ENCODE assay signal across 8 mouse cellular contexts in genomic region chr19:53105374-53106090, GRCm38 (mm10). TPM values are rescaled to one million over a fixed set of nuclear protein-coding genes. Genes with fewer than 3 reads are reported as not detected.
DNase-seq lines count a peak whose midpoint lies in the region; ATAC-seq and TF ChIP-seq lines count a peak whose summit lies in the region.

No protein-coding gene starts in this region.

- peaks cover 16% of the 10 kb centered on the region for H3K4me1 ChIP-seq in hindbrain, embryonic 10.5 days (replicated peaks)
- H3K4me1 ChIP-seq in hindbrain, embryonic 13.5 days (replicated peaks) = peaks cover 4% of the 10 kb centered on the region
- peaks cover 6% of the 10 kb centered on the region; the same call in 1 of the 2 replicates for H3K4me1 ChIP-seq in heart, postnatal 0 days (ENCODE audit: control insufficient read depth, insufficient read depth)
- peaks cover 13% of the 10 kb centered on the region for H3K4me1 ChIP-seq in limb, embryonic 13.5 days

- 0 out of 2 replicates have a peak overlapping the region, but pooled peaks have one; percentile 18 for H3K4me3 ChIP-seq in hindbrain, embryonic 10.5 days
- no peak overlapping the region for H3K4me3 ChIP-seq in hindbrain, embryonic 13.5 days
- peak overlapping the region; percentile 1; the same call in 1 of the 2 replicates for H3K4me3 ChIP-seq in heart, postnatal 0 days (ENCODE audit: low read depth, low read length)
- H3K4me3 ChIP-seq in limb, embryonic 13.5 days = no peak overlapping the region

- no peak for ATAC-seq in hindbrain, embryonic 13.5 days (ENCODE audit: low FRiP score)
- peak; percentile 67 for ATAC-seq in heart, postnatal 0 days (ENCODE audit: insufficient read depth, low read depth)
- peak; percentile 48; the same call in 1 of the 2 replicates for ATAC-seq in limb, embryonic 13.5 days (ENCODE audit: low FRiP score, low read depth)
- no peak for ATAC-seq in megakaryocyte-erythroid progenitor cell, adult 5-6 weeks (replicated peaks; ENCODE audit: low FRiP score, low TSS enrichment, poor library complexity, severe bottlenecking)

- WGBS in hindbrain, embryonic 10.5 days = 50% methylated on average over 26 of the region's 26 CpGs
- WGBS in hindbrain, embryonic 13.5 days = 50% methylated on average over 26 of the region's 26 CpGs
- 46% methylated on average over 26 of the region's 26 CpGs for WGBS in heart, postnatal 0 days
- 50% methylated on average over 26 of the region's 26 CpGs for WGBS in limb, embryonic 13.5 days

- peak; percentile 73 for DNase-seq in hindbrain, embryonic 10.5 days (ENCODE audit: low spot score)
- peak; percentile 89 for DNase-seq in embryo, embryonic 10 days (ENCODE audit: low spot score)
- DNase-seq in heart, postnatal 0 days (ENCODE audit: low spot score) = peak; percentile 68
- DNase-seq in ovary, postnatal 14 days (ENCODE audit: low spot score) = peak; percentile 62
- DNase-seq in cerebellum, adult 9-11 months = no peak

- no peak for TF ChIP-seq CTCF in heart, postnatal 0 days (IDR thresholded peaks at IDR 0.05; ENCODE audit: low read depth)

- no peak overlapping the region for H3K9ac ChIP-seq in hindbrain, embryonic 13.5 days
- H3K9ac ChIP-seq in heart, postnatal 0 days (replicated peaks; ENCODE audit: low read depth, low read length) = no peak overlapping the region
- no peak overlapping the region for H3K9ac ChIP-seq in limb, embryonic 13.5 days

- TF ChIP-seq EP300 in heart, postnatal 0 days (IDR thresholded peaks at IDR 0.05; ENCODE audit: low read depth) = no peak

- no peaks in the 10 kb centered on the region for H3K27me3 ChIP-seq in hindbrain, embryonic 10.5 days (ENCODE audit: insufficient read depth, poor library complexity, severe bottlenecking)
- H3K27me3 ChIP-seq in hindbrain, embryonic 13.5 days = no peaks in the 10 kb centered on the region
- no peaks in the 10 kb centered on the region for H3K27me3 ChIP-seq in heart, postnatal 0 days (ENCODE audit: control insufficient read depth, insufficient read depth, low read length)
- no peaks in the 10 kb centered on the region for H3K27me3 ChIP-seq in limb, embryonic 13.5 days

- no peak overlapping the region for H3K4me2 ChIP-seq in hindbrain, embryonic 13.5 days
- H3K4me2 ChIP-seq in heart, postnatal 0 days (ENCODE audit: low read depth, low read length) = peak overlapping the region; percentile 22; the same call in 1 of the 2 replicates
- peak overlapping the region; percentile 35; the same call in 1 of the 2 replicates for H3K4me2 ChIP-seq in limb, embryonic 13.5 days (replicated peaks)

- H3K27ac ChIP-seq in hindbrain, embryonic 10.5 days = peak overlapping the region; percentile 66; the same call in 1 of the 2 replicates
- H3K27ac ChIP-seq in hindbrain, embryonic 13.5 days = no peak overlapping the region
- no peak overlapping the region for H3K27ac ChIP-seq in heart, postnatal 0 days (ENCODE audit: low read depth)
- no peak overlapping the region for H3K27ac ChIP-seq in limb, embryonic 13.5 days

- no peaks in the 10 kb centered on the region for H3K9me3 ChIP-seq in hindbrain, embryonic 10.5 days
- H3K9me3 ChIP-seq in hindbrain, embryonic 13.5 days = no peaks in the 10 kb centered on the region
- no peaks in the 10 kb centered on the region for H3K9me3 ChIP-seq in heart, postnatal 0 days (replicated peaks; ENCODE audit: control insufficient read depth, low read length)
- no peaks in the 10 kb centered on the region for H3K9me3 ChIP-seq in limb, embryonic 13.5 days

- H3K36me3 ChIP-seq in hindbrain, embryonic 10.5 days = no peaks in the 10 kb centered on the region
- H3K36me3 ChIP-seq in hindbrain, embryonic 13.5 days = no peaks in the 10 kb centered on the region
- no peaks in the 10 kb centered on the region for H3K36me3 ChIP-seq in heart, postnatal 0 days (replicated peaks; ENCODE audit: control insufficient read depth, insufficient read depth, low read length)
- H3K36me3 ChIP-seq in limb, embryonic 13.5 days = no peaks in the 10 kb centered on the region

RNA-seq across cellular contexts. Expression of gene Add3, which starts 34.7 kb away (rescaled TPM):
- polyA plus RNA-seq in hindbrain, embryonic 10.5 days (2016; fragmentation: Nextera tagmentation; extraction: Ambion mirVana) = 45.9 and 56.5 TPM in 2 replicates
- 35.8 and 35.9 TPM in 2 replicates for polyA plus RNA-seq in hindbrain, embryonic 13.5 days (2015; fragmentation: Nextera tagmentation; extraction: Ambion mirVana)
- total RNA-seq in heart, postnatal 0 days (2014; rRNA removed; ENCODE audit: low replicate concordance) = 62.1 and 78.8 TPM in 2 replicates
- 81.2 and 82.9 TPM in 2 replicates for polyA plus RNA-seq in heart, postnatal 0 days (2015; fragmentation: Nextera tagmentation; extraction: Ambion mirVana)
- 93.1 and 97.6 TPM in 2 replicates for polyA plus RNA-seq in limb, embryonic 13.5 days (2015; fragmentation: Nextera tagmentation; extraction: Ambion mirVana)
- 21.4 and 29.3 TPM in 2 replicates for total RNA-seq in megakaryocyte-erythroid progenitor cell, adult 5-6 weeks (2014; fragmentation: Nextera tagmentation)
- 37.2 and 52.9 TPM in 2 replicates for total RNA-seq in megakaryocyte-erythroid progenitor cell, adult 5-6 weeks (2017)

Comparison
In these comparisons a context has a peak if more than half of its experiments do, and no peak if none do; other contexts are left out.
1. H3K4me3 ChIP-seq: peak in hindbrain, embryonic 10.5 days (single experiment) and heart, postnatal 0 days (single experiment); none in hindbrain, embryonic 13.5 days (single experiment) and limb, embryonic 13.5 days (single experiment).
2. ATAC-seq: peak in heart, postnatal 0 days (single experiment) and limb, embryonic 13.5 days (single experiment); none in hindbrain, embryonic 13.5 days (single experiment) and megakaryocyte-erythroid progenitor cell, adult 5-6 weeks (single experiment).